ENCODE assay signal across 29 mouse cellular contexts in the genomic region with DNA sequence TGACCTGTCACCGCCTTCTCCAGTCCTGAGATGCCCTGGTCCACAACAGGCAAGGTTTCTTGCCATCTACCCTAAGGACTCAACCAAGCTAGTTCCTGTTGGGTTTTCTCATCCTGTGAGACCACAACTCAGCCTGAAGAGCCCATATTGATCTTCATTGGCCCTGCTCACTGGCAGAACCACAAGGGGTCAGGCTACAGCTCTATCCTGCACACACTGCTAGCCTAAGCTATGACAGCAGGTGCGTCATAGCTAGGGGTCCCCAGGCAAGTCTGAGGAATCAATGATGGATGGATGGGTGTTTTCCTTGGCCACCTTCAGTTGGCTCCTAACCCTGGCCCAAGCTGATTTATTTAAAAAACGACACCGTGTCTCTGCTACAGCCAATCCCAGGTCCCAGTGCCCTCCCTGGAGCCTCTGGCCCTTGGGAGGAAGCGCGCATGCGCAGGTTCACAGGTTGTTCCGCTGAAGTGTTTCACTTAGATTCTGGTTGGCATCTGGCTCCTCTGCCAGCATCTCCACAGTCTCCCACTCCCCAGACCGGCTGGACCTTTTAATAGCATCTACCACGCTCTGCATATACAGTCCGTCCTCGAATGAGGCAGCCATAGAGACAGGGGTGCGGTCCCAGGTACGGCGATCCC. TPM values are rescaled to one million over a fixed set of nuclear protein-coding genes. Genes with fewer than 3 reads are reported as not detected.
A peak's percentile ranks its signal among the peaks of the same experiment; 100 is the strongest.
DNase-seq lines count a peak whose midpoint lies in the region; ATAC-seq and TF ChIP-seq lines count a peak whose summit lies in the region.
"Had no signal": no experiment of that assay in that cellular context is flagged by ENCODE, and none has a peak within 500 bp of the region (broad histone marks: within the 10 kb centered on the region; RNA-seq: fewer than 3 reads in every experiment).

No protein-coding gene starts in this region.

- H3K36me3 ChIP-seq in heart, postnatal 0 days (replicated peaks; ENCODE audit: control insufficient read depth, insufficient read depth, low read length), result peaks cover 6% of the 10 kb centered on the region; the same call in 1 of the 2 replicates
- H3K36me3 ChIP-seq in liver, embryonic 14.5 days (replicated peaks; ENCODE audit: control insufficient read depth, insufficient read depth, low read depth), result no peaks in the 10 kb centered on the region
- 0 out of 2 replicates have a peak, but pooled peaks cover 5% of the 10 kb centered on the region for H3K36me3 ChIP-seq in liver, embryonic 12.5 days
- peaks cover 0 to 11% of the 10 kb centered on the region in 2 experiments for H3K36me3 ChIP-seq in CH12.LX (replicated peaks in 1 of 2; ENCODE audit: control insufficient read depth in 1 of 2, insufficient read depth in 1 of 2, low read length in 1 of 2)
- no peaks in the 10 kb centered on the region for H3K36me3 ChIP-seq in ES-E14 (ENCODE audit: control insufficient read depth, insufficient read depth, low read length, poor library complexity, severe bottlenecking)

- TF ChIP-seq RAD21 in CH12.LX (IDR thresholded peaks at IDR 0.05; ENCODE audit: low read depth, low read length), result no peak; the same call in none of the 2 replicates

- TF ChIP-seq CTCF in heart, postnatal 0 days (IDR thresholded peaks at IDR 0.05; ENCODE audit: low read depth), result 0 out of 2 replicates have a peak, but pooled peaks have one; percentile 3
- peak; percentile 46 for TF ChIP-seq CTCF in liver, embryonic 14.5 days (IDR thresholded peaks at IDR 0.05; ENCODE audit: low read depth)
- peak in 1 of 2 experiments; percentile 51; a peak in 2 of 4 replicates for TF ChIP-seq CTCF in CH12.LX (conservative IDR thresholded peaks at IDR 0.05 in 1 of 2, IDR thresholded peaks at IDR 0.05 in 1 of 2; ENCODE audit: low read depth in 2 of 2, low read length in 2 of 2)

- H3K9me3 ChIP-seq in heart, postnatal 0 days (replicated peaks; ENCODE audit: control insufficient read depth, low read length), result no peaks in the 10 kb centered on the region
- no peaks in the 10 kb centered on the region for H3K9me3 ChIP-seq in liver, embryonic 14.5 days (ENCODE audit: control insufficient read depth, low read length)
- H3K9me3 ChIP-seq in liver, embryonic 12.5 days (replicated peaks), result no peaks in the 10 kb centered on the region
- H3K9me3 ChIP-seq in CH12.LX (replicated peaks; ENCODE audit: low read length) (no peaks in the 10 kb centered on the region), ES-E14 (ENCODE audit: control insufficient read depth, insufficient read depth, low read depth, low read length) (no peaks in the 10 kb centered on the region)
- H3K9me3 ChIP-seq: forebrain, embryonic 10.5 days; hindbrain, embryonic 15.5 days; neural tube, embryonic 15.5 days had no signal

- no peaks in the 10 kb centered on the region for H3K27me3 ChIP-seq in heart, postnatal 0 days (ENCODE audit: control insufficient read depth, insufficient read depth, low read length)
- H3K27me3 ChIP-seq in liver, embryonic 14.5 days (ENCODE audit: control insufficient read depth, insufficient read depth, low read length), result no peaks in the 10 kb centered on the region
- no peaks in the 10 kb centered on the region for H3K27me3 ChIP-seq in liver, embryonic 12.5 days (replicated peaks)
- H3K27me3 ChIP-seq in CH12.LX (replicated peaks), result no peaks in the 10 kb centered on the region
- H3K27me3 ChIP-seq: hindbrain, embryonic 15.5 days; neural tube, embryonic 15.5 days had no signal

- no peak for TF ChIP-seq EP300 in heart, postnatal 0 days (IDR thresholded peaks at IDR 0.05; ENCODE audit: low read depth)
- TF ChIP-seq EP300 in liver, embryonic 14.5 days (IDR thresholded peaks at IDR 0.05; ENCODE audit: low read depth), result no peak
- no peak for TF ChIP-seq EP300 in CH12.LX (IDR thresholded peaks at IDR 0.05; ENCODE audit: low read length)

- no peak overlapping the region for H3K4me3 ChIP-seq in heart, postnatal 0 days (ENCODE audit: low read depth, low read length)
- H3K4me3 ChIP-seq in liver, embryonic 14.5 days (ENCODE audit: insufficient read depth in 1 of 2, low read depth in 2 of 2, low read length in 2 of 2), result no peak overlapping the region
- no peak overlapping the region for H3K4me3 ChIP-seq in liver, embryonic 12.5 days
- H3K4me3 ChIP-seq in CH12.LX (replicated peaks in 1 of 3; ENCODE audit: low read depth in 2 of 3, low read length in 2 of 3, poor library complexity in 1 of 3) (no peak overlapping the region), ES-E14 (ENCODE audit: insufficient read depth in 1 of 2, low read depth in 1 of 2, low read length in 2 of 2, poor library complexity in 1 of 2, severe bottlenecking in 1 of 2) (peak overlapping the region; percentile 28 to 62; a peak in 3 of 4 replicates)
- H3K4me3 ChIP-seq: forebrain, embryonic 10.5 days; heart, adult 2 months; hindbrain, embryonic 15.5 days; left cerebral cortex, adult 2 months; neural tube, embryonic 15.5 days had no signal

- H3K4me1 ChIP-seq in heart, postnatal 0 days (ENCODE audit: control insufficient read depth, insufficient read depth), result no peaks in the 10 kb centered on the region
- no peaks in the 10 kb centered on the region for H3K4me1 ChIP-seq in liver, embryonic 14.5 days (replicated peaks; ENCODE audit: control insufficient read depth in 2 of 2, insufficient read depth in 2 of 2, low read length in 1 of 2)
- H3K4me1 ChIP-seq in liver, embryonic 12.5 days, result no peaks in the 10 kb centered on the region
- H3K4me1 ChIP-seq in CH12.LX (ENCODE audit: control insufficient read depth in 1 of 2, insufficient read depth in 2 of 2) (no peaks in the 10 kb centered on the region), ES-E14 (ENCODE audit: control insufficient read depth in 2 of 2, insufficient read depth in 2 of 2, low read length in 2 of 2, poor library complexity in 1 of 2) (no peaks in the 10 kb centered on the region; a peak in 1 of 4 replicates)
- H3K4me1 ChIP-seq: forebrain, embryonic 10.5 days; hindbrain, embryonic 15.5 days; neural tube, embryonic 15.5 days had no signal

- DNase-seq in heart, postnatal 0 days (ENCODE audit: low spot score), result no peak
- no peak for DNase-seq in heart, postnatal 36 days
- DNase-seq in liver, embryonic 14.5 days (ENCODE audit: low read depth in 3 of 3, low spot score in 3 of 3), result no peak
- DNase-seq in CH12.LX (ENCODE audit: extremely low read depth) (no peak), ES-E14 (ENCODE audit: low read depth, low spot score) (no peak)
- DNase-seq in cerebellum, postnatal 10 days, result no peak
- DNase-seq: cerebellum, adult 11-12 months; cerebellum, postnatal 14 days; gastrocnemius, postnatal 25 days; heart, adult 2 months; heart, postnatal 4 days; kidney, postnatal 4 days; layer of hippocampus, adult 9-11 months; lung, embryonic 14.5 days; lung, postnatal 4 days had no signal

- in situ Hi-C loops in CH12.LX (cut with MboI; ENCODE audit: low pct_ligation_motif_present, low pct_unique_long_range_greater_than_20kb, low sequenced_read_pairs), result loop anchor here (25.0 kb wide), 1 partner anchor 321 kb away; no protein-coding TSS in a partner anchor
- in situ Hi-C loops in ES-E14 (cut with MboI; ENCODE audit: low sequenced_read_pairs in 2 of 2, unreplicated experiment in 2 of 2), result loop anchor here in 1 of 2 experiments (10.0 kb wide), 1 partner anchor 68 kb away; no protein-coding TSS in a partner anchor

- H3K9ac ChIP-seq in heart, postnatal 0 days (replicated peaks; ENCODE audit: low read depth, low read length), result no peak overlapping the region
- H3K9ac ChIP-seq in liver, embryonic 14.5 days (replicated peaks), result no peak overlapping the region
- H3K9ac ChIP-seq in liver, embryonic 12.5 days, result no peak overlapping the region
- H3K9ac ChIP-seq in CH12.LX (ENCODE audit: insufficient read depth, low read depth), result no peak overlapping the region
- peak overlapping the region; percentile 21; the same call in 1 of the 2 replicates for H3K9ac ChIP-seq in ES-E14 (ENCODE audit: insufficient read depth, low read depth, low read length, poor library complexity, severe bottlenecking)
- H3K9ac ChIP-seq: hindbrain, embryonic 15.5 days; lung, embryonic 14.5 days; neural tube, embryonic 15.5 days had no signal

- ATAC-seq in heart, postnatal 0 days (ENCODE audit: insufficient read depth, low read depth), result no peak
- ATAC-seq in liver, embryonic 14.5 days (ENCODE audit: insufficient read depth), result no peak
- ATAC-seq in liver, embryonic 12.5 days, result no peak
- ATAC-seq: intestine, embryonic 16.5 days had no signal

- 89% methylated on average over 15 of the region's 15 CpGs for WGBS in heart, postnatal 0 days
- WGBS in liver, embryonic 14.5 days (ENCODE audit: insufficient replicate concordance), result 82% methylated on average over 15 of the region's 15 CpGs
- 87% methylated on average over 15 of the region's 15 CpGs for WGBS in liver, embryonic 12.5 days (ENCODE audit: insufficient replicate concordance)

- intact Hi-C loops in heart, postnatal 36 days (cut with DNase I), result no loop called here

- dilution Hi-C loops in CH12.LX (cut with MboI; ENCODE audit: extremely low pct_ligation_motif_present, extremely low pct_unique_long_range_greater_than_20kb, low sequenced_read_pairs), result no loop called here

- no peaks in the 10 kb centered on the region for H3K79me2 ChIP-seq in CH12.LX (replicated peaks; ENCODE audit: control insufficient read depth, extremely low read depth, insufficient read depth, poor library complexity, severe bottlenecking)

- no peak overlapping the region for H3K4me2 ChIP-seq in heart, postnatal 0 days (ENCODE audit: low read depth, low read length)
- no peak overlapping the region for H3K4me2 ChIP-seq in liver, embryonic 14.5 days (ENCODE audit: low read depth)
- H3K4me2 ChIP-seq in liver, embryonic 12.5 days, result no peak overlapping the region
- H3K4me2 ChIP-seq in CH12.LX (ENCODE audit: insufficient read depth, low read depth, poor library complexity, severe bottlenecking), result no peak overlapping the region
- H3K4me2 ChIP-seq: hindbrain, embryonic 15.5 days; lung, embryonic 14.5 days; neural tube, embryonic 15.5 days had no signal

- no peak overlapping the region for H3K27ac ChIP-seq in heart, postnatal 0 days (ENCODE audit: low read depth)
- H3K27ac ChIP-seq in liver, embryonic 14.5 days, result no peak overlapping the region
- H3K27ac ChIP-seq in liver, embryonic 12.5 days, result no peak overlapping the region
- H3K27ac ChIP-seq in CH12.LX (ENCODE audit: insufficient read depth, low read depth), result no peak overlapping the region
- H3K27ac ChIP-seq in ES-E14 (ENCODE audit: insufficient read depth, low read depth, low read length, poor library complexity, severe bottlenecking), result no peak overlapping the region
- H3K27ac ChIP-seq: forebrain, embryonic 10.5 days; hindbrain, embryonic 15.5 days; left cerebral cortex, adult 2 months; neural tube, embryonic 15.5 days had no signal

- TF ChIP-seq POLR2A in CH12.LX (IDR thresholded peaks at IDR 0.05; ENCODE audit: low read depth, low read length), result no peak

RNA-seq across cellular contexts. Expression of gene Enkd1, which starts 8.4 kb away (rescaled TPM):
- 1.1 and 11.1 TPM in 2 replicates for total RNA-seq in heart, postnatal 0 days (2014; rRNA removed; ENCODE audit: low replicate concordance)
- polyA plus RNA-seq in heart, postnatal 0 days (2015; fragmentation: Nextera tagmentation; extraction: Ambion mirVana), result 4.0 and 5.9 TPM in 2 replicates
- 1 to 10 TPM; 1.3 to 2.2 TPM for total RNA-seq in heart, postnatal 36 days (2021)
- polyA plus RNA-seq in liver, embryonic 14.5 days (2012; rRNA removed), result 7.0 and 7.8 TPM in 2 replicates
- 4.8 and 6.5 TPM in 2 replicates for polyA plus RNA-seq in liver, embryonic 14.5 days (2014; fragmentation: Nextera tagmentation; extraction: Ambion mirVana)
- polyA plus RNA-seq in liver, embryonic 12.5 days (2016; fragmentation: Nextera tagmentation; extraction: Ambion mirVana), result 11.2 and 12.4 TPM in 2 replicates
- total RNA-seq in CH12.LX (2012; rRNA removed), result 25.2 and 27.4 TPM in 2 replicates
- 15.6 and 17.7 TPM in 2 replicates for total RNA-seq in CH12.LX (2014; rRNA removed)
- 30.8 and 35.9 TPM in 2 replicates for polyA plus RNA-seq in CH12.LX (2012; ENCODE audit: insufficient read length, low read depth)
- total RNA-seq in ES-E14 (2012; rRNA removed), result 20.4 and 26.3 TPM in 2 replicates

RNA-seq across cellular contexts. Expression of gene 4933405L10Rik, which starts 9.0 kb away (rescaled TPM):
- not detected in 2 replicates for total RNA-seq in heart, postnatal 0 days (2014; rRNA removed; ENCODE audit: low replicate concordance)
- not detected in 2 replicates for polyA plus RNA-seq in heart, postnatal 0 days (2015; fragmentation: Nextera tagmentation; extraction: Ambion mirVana)
- total RNA-seq in heart, postnatal 36 days (2021), result not detected
- polyA plus RNA-seq in liver, embryonic 14.5 days (2012; rRNA removed), result not detected in 2 replicates
- not detected in 2 replicates for polyA plus RNA-seq in liver, embryonic 14.5 days (2014; fragmentation: Nextera tagmentation; extraction: Ambion mirVana)
- polyA plus RNA-seq in liver, embryonic 12.5 days (2016; fragmentation: Nextera tagmentation; extraction: Ambion mirVana), result 0.23 TPM in 1 of 2 replicates, not detected in the other
- total RNA-seq in CH12.LX (2012; rRNA removed), result 0.25 TPM in 1 of 2 replicates, not detected in the other
- not detected in 2 replicates for total RNA-seq in CH12.LX (2014; rRNA removed)
- not detected in 2 replicates for polyA plus RNA-seq in CH12.LX (2012; ENCODE audit: insufficient read length, low read depth)
- 0.18 TPM in 1 of 2 replicates, not detected in the other for total RNA-seq in ES-E14 (2012; rRNA removed)
- total RNA-seq: adrenal gland, adult 18-20 months; adrenal gland, postnatal 4 days; gastrocnemius, postnatal 25 days; heart, adult 2 months; heart, postnatal 4 days; left cerebral cortex, postnatal 36 days; megakaryocyte-erythroid progenitor cell, adult 5-6 weeks had no signal
- polyA plus RNA-seq: heart, adult 2 months; heart, embryonic 14.5 days; intestine, embryonic 16.5 days; kidney, embryonic 14.5 days; lung, embryonic 14.5 days; small intestine, adult 2 months; stomach, embryonic 16.5 days had no signal

RNA-seq across cellular contexts. Expression of gene Pard6a, which starts 15.5 kb away (rescaled TPM):
- 14.0 and 15.5 TPM in 2 replicates for total RNA-seq in heart, postnatal 0 days (2014; rRNA removed; ENCODE audit: low replicate concordance)
- polyA plus RNA-seq in heart, postnatal 0 days (2015; fragmentation: Nextera tagmentation; extraction: Ambion mirVana), result 16.7 and 18.5 TPM in 2 replicates
- total RNA-seq in heart, postnatal 36 days (2021), result 1 to 10 TPM; 7.7 to 8.5 TPM
- 5.9 and 6.0 TPM in 2 replicates for polyA plus RNA-seq in liver, embryonic 14.5 days (2012; rRNA removed)
- polyA plus RNA-seq in liver, embryonic 14.5 days (2014; fragmentation: Nextera tagmentation; extraction: Ambion mirVana), result 6.4 and 7.9 TPM in 2 replicates
- polyA plus RNA-seq in liver, embryonic 12.5 days (2016; fragmentation: Nextera tagmentation; extraction: Ambion mirVana), result 9.2 and 10.8 TPM in 2 replicates
- total RNA-seq in CH12.LX (2012; rRNA removed), result 17.5 and 32.3 TPM in 2 replicates
- 18.9 and 23.3 TPM in 2 replicates for total RNA-seq in CH12.LX (2014; rRNA removed)
- polyA plus RNA-seq in CH12.LX (2012; ENCODE audit: insufficient read length, low read depth), result 10.0 and 15.9 TPM in 2 replicates
- total RNA-seq in ES-E14 (2012; rRNA removed), result 14.3 and 14.9 TPM in 2 replicates

RNA-seq across cellular contexts. Expression of gene Acd, which starts 15.5 kb away (rescaled TPM):
- total RNA-seq in heart, postnatal 0 days (2014; rRNA removed; ENCODE audit: low replicate concordance), result 8.7 and 12.8 TPM in 2 replicates
- polyA plus RNA-seq in heart, postnatal 0 days (2015; fragmentation: Nextera tagmentation; extraction: Ambion mirVana), result 29.1 and 32.1 TPM in 2 replicates
- 10 to 100 TPM; 11.7 to 12.3 TPM for total RNA-seq in heart, postnatal 36 days (2021)
- 8.8 and 11.0 TPM in 2 replicates for polyA plus RNA-seq in liver, embryonic 14.5 days (2012; rRNA removed)
- polyA plus RNA-seq in liver, embryonic 14.5 days (2014; fragmentation: Nextera tagmentation; extraction: Ambion mirVana), result 20.3 and 23.7 TPM in 2 replicates
- 32.3 and 34.1 TPM in 2 replicates for polyA plus RNA-seq in liver, embryonic 12.5 days (2016; fragmentation: Nextera tagmentation; extraction: Ambion mirVana)
- 10.9 and 11.9 TPM in 2 replicates for total RNA-seq in CH12.LX (2012; rRNA removed)
- total RNA-seq in CH12.LX (2014; rRNA removed), result 4.8 and 5.2 TPM in 2 replicates
- polyA plus RNA-seq in CH12.LX (2012; ENCODE audit: insufficient read length, low read depth), result 31.8 and 40.0 TPM in 2 replicates
- 8.6 and 8.9 TPM in 2 replicates for total RNA-seq in ES-E14 (2012; rRNA removed)

RNA-seq across cellular contexts. Expression of gene Carmil2, which starts 30.4 kb away (rescaled TPM):
- 1.3 and 1.4 TPM in 2 replicates for total RNA-seq in heart, postnatal 0 days (2014; rRNA removed; ENCODE audit: low replicate concordance)
- 0.05 and 0.10 TPM in 2 replicates for polyA plus RNA-seq in heart, postnatal 0 days (2015; fragmentation: Nextera tagmentation; extraction: Ambion mirVana)
- under 1 TPM; 0.27 to 0.31 TPM for total RNA-seq in heart, postnatal 36 days (2021)
- polyA plus RNA-seq in liver, embryonic 14.5 days (2012; rRNA removed), result 1.3 and 1.4 TPM in 2 replicates
- 0.24 and 0.33 TPM in 2 replicates for polyA plus RNA-seq in liver, embryonic 14.5 days (2014; fragmentation: Nextera tagmentation; extraction: Ambion mirVana)
- 0.86 TPM in 2 replicates for polyA plus RNA-seq in liver, embryonic 12.5 days (2016; fragmentation: Nextera tagmentation; extraction: Ambion mirVana)
- total RNA-seq in CH12.LX (2012; rRNA removed), result 7.5 and 7.6 TPM in 2 replicates
- total RNA-seq in CH12.LX (2014; rRNA removed), result 1.7 and 2.0 TPM in 2 replicates
- 32.6 and 33.2 TPM in 2 replicates for polyA plus RNA-seq in CH12.LX (2012; ENCODE audit: insufficient read length, low read depth)
- 1.6 and 3.8 TPM in 2 replicates for total RNA-seq in ES-E14 (2012; rRNA removed)

Comparison
In these comparisons a context has a peak if more than half of its experiments do, and no peak if none do; other contexts are left out.
1. H3K4me3 ChIP-seq: peak in ES-E14 (2 of 2); none in heart, postnatal 0 days (single experiment), liver, embryonic 14.5 days (0 of 2), liver, embryonic 12.5 days (single experiment) and CH12.LX (0 of 3).